Mouse (Mus musculus): ENCODE measurements around the gene Tmod1.

The Tmod1 gene

DNA sequence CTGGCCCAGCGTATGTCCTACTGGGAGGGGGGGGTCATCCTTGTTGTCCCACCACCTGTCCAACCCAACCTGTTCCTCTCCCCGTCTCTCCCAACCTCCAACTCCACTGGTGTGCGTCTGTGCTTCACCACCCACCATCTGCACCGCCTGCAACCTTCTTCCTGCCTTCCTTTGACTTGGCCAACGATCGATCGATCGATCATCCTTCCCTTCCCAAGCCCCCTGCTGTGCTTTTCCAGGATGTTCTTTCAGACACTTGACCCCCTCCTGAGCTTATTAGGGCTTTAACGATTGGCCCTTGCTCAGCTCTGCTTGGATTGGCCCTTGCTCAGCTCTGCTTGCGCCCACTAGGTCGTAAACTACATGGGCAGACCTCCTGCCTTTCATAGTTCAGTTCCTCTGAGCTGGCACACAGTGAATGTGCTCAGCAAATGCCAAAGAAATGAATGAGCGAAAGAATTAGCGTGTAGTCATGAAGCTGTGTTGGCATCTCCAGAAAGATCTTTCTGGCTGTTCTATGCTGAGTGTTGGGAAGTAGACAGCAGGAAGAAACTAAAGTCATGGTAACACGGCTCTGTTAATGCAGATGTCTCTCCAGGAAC, 50.9 kb downstream of the Tmod1 start:
- no peak for DNase-seq (ENCODE audit: low spot score in 2 of 2)

GRCm38 (mm10) chr4:46092429-46093076, 53.8 kb downstream of the Tmod1 start:
- no peak for DNase-seq (ENCODE audit: low spot score in 2 of 2)

GRCm38 (mm10) chr4:46094916-46095825, 56.4 kb downstream of the Tmod1 start:
- DNase-seq (ENCODE audit: low spot score in 2 of 2) = no peak

DNA sequence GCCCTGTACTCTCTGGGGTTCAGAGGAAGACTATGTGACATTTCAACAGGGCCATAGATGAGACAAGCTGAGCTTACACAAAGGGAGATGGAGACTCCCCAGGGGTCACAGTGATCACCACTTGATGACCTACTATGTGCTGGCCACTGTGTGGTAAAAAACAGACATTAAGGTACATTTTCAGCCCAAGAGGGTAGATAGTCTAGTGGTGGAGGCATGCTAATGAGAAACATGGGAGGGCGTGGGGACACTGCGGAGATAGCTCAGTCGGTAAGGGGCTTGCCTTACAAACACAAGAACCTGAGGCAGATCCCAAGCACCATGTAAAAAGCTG, 57.1 kb downstream of the Tmod1 start:
- DNase-seq (ENCODE audit: low spot score in 2 of 2) = no peak

GRCm38 (mm10) chr4:46096546-46096945, 57.8 kb downstream of the Tmod1 start:
- DNase-seq (ENCODE audit: low spot score in 2 of 2) = no peak

DNA sequence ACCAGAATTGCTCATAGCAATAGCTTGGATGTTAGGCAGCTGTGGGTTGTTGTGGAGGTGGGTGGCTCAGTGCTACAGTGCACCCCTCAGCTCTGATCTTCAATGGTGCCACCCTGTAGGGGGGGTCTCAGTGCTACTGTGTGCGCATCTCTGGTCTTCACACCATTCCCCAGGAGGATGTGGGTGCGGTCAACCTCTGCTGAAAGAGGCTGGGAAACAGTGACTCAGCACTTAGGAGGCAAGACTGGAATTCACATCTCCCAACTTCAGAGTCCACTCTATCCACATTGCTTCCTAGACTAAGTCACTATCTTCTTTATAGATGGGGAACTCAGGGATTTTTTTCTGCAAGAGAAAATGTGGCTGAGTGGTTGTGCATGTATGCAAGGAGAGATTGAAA, 58.9 kb downstream of the Tmod1 start:
- no peak for DNase-seq (ENCODE audit: low spot score in 2 of 2)

- no peak for DNase-seq (ENCODE audit: low spot score in 2 of 2)
Measured at GRCm38 (mm10) chr4:46099132-46099531, 60.4 kb downstream of the Tmod1 start.

DNA sequence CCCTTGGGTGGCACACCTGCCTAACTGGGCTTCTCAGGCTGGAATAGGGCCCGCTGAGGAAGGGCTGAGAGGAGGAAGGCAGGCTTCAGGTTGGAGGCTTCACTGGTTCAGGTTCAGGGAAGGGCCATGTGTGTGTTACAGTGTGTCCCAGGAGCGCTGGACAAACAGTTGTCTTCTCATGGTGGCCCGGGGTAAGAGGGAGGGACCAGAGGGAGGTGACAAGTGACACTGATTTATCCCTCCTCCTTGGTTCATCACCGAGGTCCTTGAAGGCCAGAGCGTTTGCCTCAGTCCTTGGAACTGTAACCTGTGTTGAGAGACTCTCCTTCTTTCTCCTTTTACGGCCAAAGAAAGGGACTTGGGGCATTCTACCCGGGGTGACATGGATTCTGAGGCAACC, 61.8 kb downstream of the Tmod1 start:
- no peak for DNase-seq (ENCODE audit: low spot score in 2 of 2)

DNA sequence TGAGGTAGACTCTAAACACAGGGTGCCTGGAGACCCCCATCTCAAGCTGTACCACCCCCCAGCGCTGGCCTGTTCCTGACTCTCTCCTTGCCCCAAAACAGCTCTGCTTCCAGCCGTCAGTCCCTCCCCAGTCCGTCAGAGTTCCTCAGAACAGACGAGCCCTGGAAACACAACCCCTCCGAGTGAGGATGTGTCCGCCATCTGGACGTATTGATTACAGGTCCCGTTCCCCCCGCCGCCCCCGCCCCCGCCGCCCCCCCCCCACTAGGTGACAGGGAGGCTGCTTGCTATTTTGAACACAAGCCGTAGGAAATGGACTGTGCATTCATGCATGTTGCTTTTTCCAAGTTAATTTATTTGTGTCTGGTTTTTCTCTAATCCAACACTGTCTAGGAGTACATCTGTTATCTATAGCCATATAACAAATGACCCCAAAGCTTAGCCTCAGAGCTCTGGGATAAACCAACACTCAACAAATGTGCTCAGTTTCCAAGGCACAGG, 62.5 kb downstream of the Tmod1 start:
- DNase-seq (ENCODE audit: low spot score in 2 of 2) = no peak

- no peak for DNase-seq (ENCODE audit: low spot score in 2 of 2)
Measured at GRCm38 (mm10) chr4:46102078-46102769, 63.5 kb downstream of the Tmod1 start.

DNA sequence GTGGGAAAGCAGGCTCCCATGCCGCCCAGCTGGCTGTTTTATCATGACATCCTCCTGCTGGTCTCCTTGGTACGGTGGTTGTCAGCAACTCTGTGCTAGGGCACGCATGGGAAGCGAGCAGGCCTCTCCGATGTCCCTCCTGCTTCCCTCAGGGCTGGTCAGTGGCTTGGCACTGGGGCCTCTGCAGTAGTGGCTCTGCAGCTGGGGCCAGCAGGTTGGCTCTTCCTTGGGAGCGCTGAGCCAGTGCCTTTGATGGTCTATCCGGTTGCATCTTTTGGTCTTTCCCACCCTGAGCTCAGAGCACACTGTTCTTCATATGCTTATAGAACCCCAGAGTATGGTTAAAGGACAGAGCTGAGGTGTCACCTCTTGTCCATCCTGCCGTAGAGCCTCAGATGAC, 71.3 kb downstream of the Tmod1 start:
- no peak for DNase-seq (ENCODE audit: low spot score in 2 of 2)

- DNase-seq (ENCODE audit: low spot score in 2 of 2) = no peak
Measured at GRCm38 (mm10) chr4:46111361-46111760, 72.6 kb downstream of the Tmod1 start.

GRCm38 (mm10) chr4:46115308-46115707, 76.6 kb downstream of the Tmod1 start:
- no peak for DNase-seq (ENCODE audit: low spot score in 2 of 2)

DNA sequence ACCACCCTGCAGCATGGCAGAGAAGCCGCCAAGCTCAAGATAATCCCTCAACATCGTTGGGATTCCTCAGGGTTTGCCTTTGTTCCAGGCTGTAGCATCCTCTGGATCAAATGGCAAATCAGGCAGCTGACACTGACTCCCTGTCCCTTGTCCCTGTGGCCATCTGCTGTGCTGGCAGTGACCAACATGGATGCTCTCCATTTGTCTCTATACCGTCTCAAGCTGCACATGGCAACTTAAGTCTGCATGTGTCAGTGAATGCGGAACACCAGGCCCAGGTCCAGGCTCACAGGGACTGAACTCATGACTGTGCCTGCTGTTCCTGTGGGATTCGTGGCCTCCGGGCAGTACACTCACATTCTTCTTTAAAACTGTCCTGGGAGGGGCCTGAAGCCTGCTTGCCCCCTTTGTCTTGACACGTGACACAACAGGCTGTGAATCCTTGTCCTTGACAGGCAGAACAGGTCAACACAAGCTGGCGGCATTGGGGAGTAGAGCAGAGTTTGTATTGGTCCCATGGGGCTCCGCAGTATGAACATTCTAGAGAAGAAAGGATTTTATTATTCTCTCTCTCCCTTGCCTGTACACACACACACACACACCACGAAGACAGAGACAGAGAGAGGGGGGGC, 77.9 kb downstream of the Tmod1 start:
- DNase-seq (ENCODE audit: low spot score in 2 of 2) = no peak

DNA sequence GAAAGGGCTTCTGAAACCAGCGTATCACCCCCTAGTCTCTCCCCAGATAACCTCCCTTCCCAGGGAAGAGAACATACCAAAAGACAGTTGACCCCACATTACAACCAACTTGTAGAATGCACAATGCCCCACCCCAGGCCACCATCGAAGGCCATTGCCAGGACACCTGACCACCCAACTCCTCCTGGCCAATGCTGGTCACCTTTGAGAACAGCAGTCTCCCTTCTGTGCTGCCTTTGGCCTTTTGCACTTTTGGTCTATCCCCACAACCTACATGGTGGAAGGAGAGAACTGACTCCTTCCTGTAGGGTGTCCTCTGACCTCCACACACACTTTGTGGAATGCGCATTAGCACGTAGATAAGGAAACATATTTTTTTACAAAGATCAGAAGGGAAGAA, 78.8 kb downstream of the Tmod1 start:
- DNase-seq (ENCODE audit: low spot score in 2 of 2) = no peak

GRCm38 (mm10) chr4:46119514-46120094, 80.9 kb downstream of the Tmod1 start:
- no peak for DNase-seq (ENCODE audit: low spot score in 2 of 2)

DNA sequence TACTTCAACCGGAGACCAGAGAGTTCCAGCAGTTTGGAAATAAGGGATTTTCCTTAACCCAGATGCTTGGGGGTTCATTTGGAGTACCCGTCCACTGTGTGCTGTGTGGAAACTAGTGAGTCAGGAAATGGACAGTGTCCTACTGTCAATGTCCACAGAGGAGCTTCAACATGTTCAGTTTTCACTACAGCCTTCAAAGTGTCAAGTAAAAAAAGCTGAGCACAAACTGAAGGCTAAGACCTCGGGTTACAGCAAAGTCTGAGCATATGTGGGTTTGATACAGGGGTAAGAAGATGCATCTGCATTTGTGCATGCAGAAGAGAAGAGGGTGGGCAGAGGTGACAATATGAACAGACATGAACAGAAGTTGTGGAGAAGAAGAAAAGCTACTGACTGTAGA, 82.0 kb downstream of the Tmod1 start:
- no peak for DNase-seq (ENCODE audit: low spot score in 2 of 2)

GRCm38 (mm10) chr4:46123358-46123757, 84.6 kb downstream of the Tmod1 start:
- DNase-seq (ENCODE audit: low spot score in 2 of 2) = no peak

- DNase-seq (ENCODE audit: low spot score in 2 of 2) = peak; percentile 68 to 85
Measured at GRCm38 (mm10) chr4:46126541-46126940, 87.8 kb downstream of the Tmod1 start.

DNA sequence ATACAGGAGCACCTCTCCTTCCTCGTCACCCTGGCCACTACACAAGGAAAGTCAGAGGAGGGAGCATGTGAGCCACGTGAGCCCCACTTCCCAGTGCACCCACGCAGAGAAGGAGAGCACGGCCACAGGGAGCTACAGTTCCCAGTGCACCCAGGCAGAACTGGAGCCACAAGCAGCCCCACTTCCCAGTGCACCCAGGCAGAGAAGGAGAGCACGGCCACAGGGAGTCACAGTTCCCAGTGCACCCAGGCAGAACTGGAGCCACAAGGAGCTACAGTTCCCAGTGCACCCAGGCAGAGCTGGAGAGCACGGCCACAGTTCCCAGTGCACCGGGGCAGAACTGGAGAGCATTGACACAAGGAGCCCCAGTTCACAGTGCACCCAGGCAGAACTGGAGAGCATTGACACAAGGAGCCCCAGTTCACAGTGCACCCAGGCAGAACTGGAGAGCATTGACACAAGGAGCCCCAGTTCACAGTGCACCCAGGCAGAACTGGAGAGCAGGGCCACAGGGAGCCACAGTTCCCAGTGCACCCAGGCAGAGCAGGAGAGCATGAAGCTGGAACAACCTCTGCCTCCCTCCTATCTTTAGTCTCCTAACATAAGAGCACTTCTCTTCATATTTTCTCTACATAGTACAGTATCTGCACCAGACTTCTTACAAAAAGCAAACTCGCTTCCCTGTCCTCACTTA, 90.7 kb downstream of the Tmod1 start:
- DNase-seq (ENCODE audit: low spot score in 2 of 2) = no peak

DNA sequence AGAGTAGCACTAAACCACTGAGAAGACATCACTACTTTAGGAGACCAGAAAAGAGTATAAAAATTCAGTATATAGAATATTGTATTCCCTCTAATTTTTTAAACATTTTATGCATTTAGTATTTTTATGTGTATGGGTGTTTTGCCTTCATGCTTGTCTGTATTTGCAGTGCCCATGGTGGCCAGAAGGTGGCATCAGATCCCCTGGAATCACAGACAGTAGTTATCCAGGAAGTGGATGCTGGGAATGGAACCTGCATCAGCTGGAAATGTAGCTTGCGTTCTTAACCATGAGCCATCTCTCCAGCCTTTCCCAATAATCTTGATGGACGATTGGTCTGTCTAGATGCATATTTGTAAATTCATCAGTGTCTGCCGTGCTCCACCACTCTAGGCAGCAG, 91.5 kb downstream of the Tmod1 start:
- DNase-seq (ENCODE audit: low spot score in 2 of 2) = peak; percentile 36 to 77

All from spleen, postnatal 4 days (tissue).